Mouse (Mus musculus) heart, postnatal 0 days (tissue): Measurements from ENCODE around the gene Igfbp1. TPM values are rescaled to one million over a fixed set of nuclear protein-coding genes. Genes with fewer than 3 reads are reported as not detected.
"Not testable (repeated sequence)": the region's sequence is repeated elsewhere in the genome, so short reads cannot be mapped to it uniquely, and the experiment has no call there.

Experiments used
- ATAC-seq: fragments of 200-750 bp; cut with Nextera tagmentation; 2 replicates; pipeline ENCODE4 v1.8.0; 2017; ENCODE audit warnings: low read depth, moderate number of reproducible peaks, moderate library complexity; ENCODE audit not compliant: insufficient read depth
- DNase-seq: peaks from one replicate; pipeline ENCODE4 v3.0.0-alpha.2; 2016; ENCODE audit warnings: low spot score
- H3K27ac ChIP-seq: fragments of 300-500 bp; sonication (generic); 2 replicates; pipeline ENCODE4 v1.5.1; 2014; ENCODE audit warnings: low read depth, mild to moderate bottlenecking
- H3K27me3 ChIP-seq: fragments of 300-500 bp; sonication (generic); 2 replicates; pipeline ENCODE4 v1.6.1; 2014; ENCODE audit warnings: low read length, mixed read lengths; ENCODE audit not compliant: control insufficient read depth, insufficient read depth
- H3K36me3 ChIP-seq: fragments of 300-500 bp; sonication (generic); replicated peaks from 2 replicates; pipeline ENCODE4 v1.6.1; 2014; ENCODE audit warnings: low read length, mixed read lengths; ENCODE audit not compliant: control insufficient read depth, insufficient read depth
- H3K4me1 ChIP-seq: fragments of 300-500 bp; sonication (generic); 2 replicates; pipeline ENCODE4 v1.6.1; 2014; ENCODE audit warnings: antibody characterized with exemption; ENCODE audit not compliant: control insufficient read depth, insufficient read depth
- H3K4me2 ChIP-seq: fragments of 300-500 bp; sonication (generic); 2 replicates; pipeline ENCODE4 v1.6.1; 2014; ENCODE audit warnings: low read depth, mild to moderate bottlenecking, low read length, moderate library complexity
- H3K4me3 ChIP-seq: fragments of 300-500 bp; sonication (generic); 2 replicates; pipeline ENCODE4 v1.5.1; 2014; ENCODE audit warnings: low read depth, low read length
- H3K9ac ChIP-seq: fragments of 300-500 bp; sonication (generic); replicated peaks from 2 replicates; pipeline ENCODE4 v1.6.1; 2014; ENCODE audit warnings: low read depth, low read length, mixed read lengths
- H3K9me3 ChIP-seq: fragments of 300-500 bp; sonication (generic); replicated peaks from 2 replicates; pipeline ENCODE4 v1.6.1; 2016; ENCODE audit warnings: low read length; ENCODE audit not compliant: control insufficient read depth
- CTCF ChIP-seq: IDR thresholded peaks from 2 replicates; pipeline ENCODE4 v1.5.1; 2016; ENCODE audit warnings: antibody characterized with exemption, control low read depth, low read depth
- EP300 ChIP-seq: IDR thresholded peaks from 2 replicates; pipeline ENCODE4 v1.6.1; 2016; ENCODE audit warnings: antibody characterized with exemption, low read depth
- WGBS: fragments of 180-500 bp; shearing (Covaris S2); extraction: QIAGEN DNeasy Blood & Tissue Kit; methylation state at CpG from one replicate; pipeline ENCODE4 v1.1.7; 2014; 5-methylcytosine and 5-hydroxymethylcytosine counted together
- polyA plus RNA-seq: library from polyadenylated mRNA; unstranded; fragments of >200 nt; fragmentation: Nextera tagmentation; extraction: Ambion mirVana; gene quantifications from 2 replicates; pipeline ENCODE4 v1.2.1, GENCODE M21; 2015
- total RNA-seq: library from RNA; depleted of rRNA; stranded (reverse); fragments of >200 nt; gene quantifications from 2 replicates; pipeline ENCODE4 v1.2.3, GENCODE M21; 2014; ENCODE audit warnings: low replicate concordance

The Igfbp1 gene
- total and polyA plus RNA-seq, 2 experiments from 2014 or later = 10.6 TPM; not detected in 1

GRCm38 (mm10) chr11:7213161-7213500, 15.5 kb downstream of the Igfbp1 start:
- DNase-seq (no peak), ATAC-seq (no peak)
- no peak overlapping the region; the same call in 1 of the 2 replicates for H3K9ac ChIP-seq
- H3K4me1 ChIP-seq = peaks cover 14% of the 10 kb centered on the region; the same call in 1 of the 2 replicates
- H3K4me2 ChIP-seq = peak overlapping the region; percentile 74
- TF ChIP-seq CTCF = no peak
- TF ChIP-seq EP300 = no peak
- H3K9me3 ChIP-seq = no peaks in the 10 kb centered on the region
- no peak overlapping the region for H3K27ac ChIP-seq
- WGBS = 2% methylated on average over 19 of the region's 19 CpGs
- H3K36me3 ChIP-seq = 0 out of 2 replicates have a peak, but pooled peaks cover 5% of the 10 kb centered on the region
- H3K4me3 ChIP-seq = peak overlapping the region; percentile 56
- H3K27me3 ChIP-seq = peaks cover 44% of the 10 kb centered on the region

- Histone ChIP-seq H3K9ac (no peak within 1 kb of the TSS; the same call in 1 of the 2 replicates), H3K4me3 (peak within 1 kb of the TSS; percentile 56), H3K4me1 (peaks cover 14% of the 10 kb centered on the region; the same call in 1 of the 2 replicates), H3K36me3 (0 out of 2 replicates have a peak, but pooled peaks cover 5% of the 10 kb centered on the region), H3K27me3 (peaks cover 44% of the 10 kb centered on the region), H3K9me3 (no peaks in the 10 kb centered on the region), H3K27ac (no peak within 1 kb of the TSS), H3K4me2 (peak within 1 kb of the TSS; percentile 74)
- ATAC-seq (peak; percentile 70), DNase-seq (no peak)
- TF ChIP-seq CTCF (no peak), EP300 (no peak)
- WGBS = under 1% methylated on average over 75 of the region's 104 CpGs
Measured at GRCm38 (mm10) chr11:7213501-7214341, 16.1 kb downstream of the Igfbp1 start, which contains the start of gene Igfbp3. Gene Igfbp3, minus strand, starts transcription at chr11:7213923.

DNA sequence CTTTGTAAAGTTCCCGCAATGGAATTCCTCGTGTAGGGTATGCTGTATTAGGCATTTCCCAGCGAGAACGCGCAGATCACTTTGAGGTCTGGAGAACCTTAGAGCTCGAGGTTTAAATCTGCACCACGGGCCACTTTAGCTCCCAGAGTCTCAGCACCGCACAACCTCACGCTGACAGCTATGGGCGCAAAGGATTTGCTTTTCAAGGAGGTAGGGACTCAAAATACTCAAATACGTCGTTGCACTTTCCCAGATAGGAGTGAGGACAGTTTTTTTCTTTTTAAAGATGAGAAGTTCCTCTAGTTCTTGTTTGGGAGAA, 16.7 kb downstream of the Igfbp1 start:
- peak overlapping the region; percentile 56 for H3K4me3 ChIP-seq
- peaks cover 44% of the 10 kb centered on the region for H3K27me3 ChIP-seq
- H3K9ac ChIP-seq = no peak overlapping the region
- DNase-seq (no peak), ATAC-seq (no peak)
- TF ChIP-seq CTCF = no peak
- no peak for TF ChIP-seq EP300
- H3K4me1 ChIP-seq = peaks cover 14% of the 10 kb centered on the region; the same call in 1 of the 2 replicates
- WGBS = 2% methylated on average over 12 of the region's 12 CpGs
- H3K36me3 ChIP-seq = 0 out of 2 replicates have a peak, but pooled peaks cover under 1% of the 10 kb centered on the region
- no peaks in the 10 kb centered on the region for H3K9me3 ChIP-seq
- H3K4me2 ChIP-seq = peak overlapping the region; percentile 74
- H3K27ac ChIP-seq = no peak overlapping the region

- Histone ChIP-seq H3K4me1 (peaks cover 14% of the 10 kb centered on the region; the same call in 1 of the 2 replicates), H3K27ac (no peak overlapping the region), H3K4me2 (peak overlapping the region; percentile 74; the same call in 1 of the 2 replicates), H3K27me3 (peaks cover 44% of the 10 kb centered on the region), H3K9me3 (no peaks in the 10 kb centered on the region), H3K36me3 (no peaks in the 10 kb centered on the region), H3K4me3 (peak overlapping the region; percentile 56; the same call in 1 of the 2 replicates), H3K9ac (no peak overlapping the region)
- ATAC-seq (no peak), DNase-seq (peak; percentile 68)
- TF ChIP-seq EP300 (no peak), CTCF (peak; percentile 64)
- WGBS = 5% methylated on average over 14 of the region's 14 CpGs
Measured at GRCm38 (mm10) chr11:7214761-7215160, 17.2 kb downstream of the Igfbp1 start.

DNA sequence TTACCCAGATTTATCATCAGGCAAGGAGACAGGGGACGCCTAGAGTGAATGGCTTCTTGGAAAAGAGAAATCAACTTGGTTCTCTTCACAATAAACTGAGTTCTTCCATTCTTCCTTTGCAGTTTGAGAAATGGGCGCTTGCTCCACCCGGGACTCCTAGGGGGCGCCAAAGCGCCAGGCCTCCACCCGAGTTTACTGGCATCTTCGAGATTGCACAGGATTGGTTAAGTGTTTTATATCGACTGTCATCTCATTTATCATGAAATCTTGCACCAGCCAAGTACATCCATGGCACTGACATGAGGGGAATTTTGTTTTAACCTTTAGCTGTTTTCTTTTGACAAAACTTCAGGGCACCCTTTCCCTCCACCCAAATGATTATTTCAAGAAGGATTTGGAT, 18.1 kb downstream of the Igfbp1 start:
- DNase-seq (no peak), ATAC-seq (no peak)
- H3K27me3 ChIP-seq = peaks cover 43% of the 10 kb centered on the region
- no peak overlapping the region for H3K4me3 ChIP-seq
- H3K9ac ChIP-seq = no peak overlapping the region
- WGBS = 13% methylated on average over 8 of the region's 8 CpGs
- H3K9me3 ChIP-seq = no peaks in the 10 kb centered on the region
- peaks cover 14% of the 10 kb centered on the region; the same call in 1 of the 2 replicates for H3K4me1 ChIP-seq
- no peak overlapping the region for H3K27ac ChIP-seq
- H3K36me3 ChIP-seq = no peaks in the 10 kb centered on the region
- no peak overlapping the region for H3K4me2 ChIP-seq
- TF ChIP-seq EP300 (no peak), CTCF (peak; percentile 53)

- not testable (repeated sequence) for DNase-seq, H3K4me3 ChIP-seq, H3K4me2 ChIP-seq, H3K9me3 ChIP-seq, H3K9ac ChIP-seq, H3K36me3 ChIP-seq, H3K27ac ChIP-seq, H3K4me1 ChIP-seq, H3K27me3 ChIP-seq, ATAC-seq
- 71% methylated on average over 8 of the region's 8 CpGs for WGBS
Measured at GRCm38 (mm10) chr11:7221826-7222225, 24.2 kb downstream of the Igfbp1 start.
